Mouse (Mus musculus): ENCODE measurements around the gene Gm14496. TPM values are rescaled to one million over a fixed set of nuclear protein-coding genes. Genes with fewer than 3 reads are reported as not detected.
"Not testable (repeated sequence)": the region's sequence is repeated elsewhere in the genome, so short reads cannot be mapped to it uniquely, and the experiment has no call there.

Gm14496 gene
- polyA plus RNA-seq (2017; shearing (Covaris generic)): under 1 TPM in 2 of 3 experiments, not detected in 1; 0.07 to 0.14 TPM

- no peak for ATAC-seq
Observed at GRCm38 (mm10) chr2:181990829-181991228, at the start of gene Gm14496. Gene Gm14496, plus strand, starts transcription at chr2:181991129.

- ATAC-seq: not testable (repeated sequence)
Observed at GRCm38 (mm10) chr2:181952747-181953680, 37.9 kb upstream of the Gm14496 start.

GRCm38 (mm10) chr2:181968395-181968794 is 22.5 kb upstream of the Gm14496 start:
- no peak for ATAC-seq

GRCm38 (mm10) chr2:181969187-181969586 is 21.7 kb upstream of the Gm14496 start:
- ATAC-seq: no peak

GRCm38 (mm10) chr2:181981969-181982368 is 9.0 kb upstream of the Gm14496 start:
- ATAC-seq: not testable (repeated sequence)

Other genes starting within 250 kb of the Gm14496 start
- not detected for gene Myt1, start 227.8 kb upstream of the Gm14496 start, polyA plus RNA-seq (2017; shearing (Covaris generic))
- 10 to 100 TPM; 38.0 to 64.6 (median 57.9) TPM for gene Pcmtd2, start 153.3 kb upstream of the Gm14496 start, polyA plus RNA-seq (2017; shearing (Covaris generic))
- gene Polr3k, start 126.8 kb upstream of the Gm14496 start, polyA plus RNA-seq (2017; shearing (Covaris generic)): 10 to 100 TPM; 54.0 to 90.7 (median 61.8) TPM